Mouse (Mus musculus) urinary bladder, postnatal 14 days (tissue): ENCODE measurements around the gene Gm7978.
"Not testable (repeated sequence)": the region's sequence is repeated elsewhere in the genome, so short reads cannot be mapped to it uniquely, and the experiment has no call there.

Experiments
- DNase-seq: peaks from one replicate; pipeline ENCODE4 v3.0.0; 2021; ENCODE audit warnings: low spot score

The Gm7978 gene

GRCm38 (mm10) chr5:95736073-95736472 is at the start of gene Gm7978:
Gene Gm7978 (minus strand): TSS chr5:95736173.
- DNase-seq, result not testable (repeated sequence)

GRCm38 (mm10) chr5:95775690-95776089 is 39.7 kb upstream of the Gm7978 start, which contains the start of gene E330014E10Rik:
Gene E330014E10Rik (plus strand): TSS chr5:95775990.
- not testable (repeated sequence) for DNase-seq

- DNase-seq, result not testable (repeated sequence)
These were observed 5.7 kb upstream of the Gm7978 start, which contains the start of gene Gm7982 for GRCm38 (mm10) chr5:95741714-95742113. Gene Gm7982 (plus strand): TSS chr5:95742014.
